Mouse (Mus musculus) MEL (cell line): ENCODE data around the gene Scd4. TPM values are rescaled to one million over a fixed set of nuclear protein-coding genes. Genes with fewer than 3 reads are reported as not detected.
A peak's percentile ranks its signal among the peaks of the same experiment; 100 is the strongest.

Experiments used
- DNase-seq: peaks from one replicate; pipeline ENCODE4 v3.0.0; 2011; ENCODE audit warnings: low read depth, low spot score
- H3K27ac ChIP-seq: 2 replicates; pipeline ENCODE4 v1.5.1; 2012; ENCODE audit warnings: low read depth, mild to moderate bottlenecking, control low read depth, low read length, moderate library complexity; ENCODE audit not compliant: control insufficient read depth
- H3K27me3 ChIP-seq, 2 experiments: fragments of 150-350 bp in 1 of 2; sonication (generic) in 1 of 2; 2 replicates each; pipeline ENCODE4 v1.6.1; 2012; ENCODE audit warnings: low read length in 2 of 2, mild to moderate bottlenecking in 2 of 2, improper control_type of control experiment in 1 of 2, moderate library complexity in 1 of 2; ENCODE audit not compliant: insufficient read depth in 2 of 2, control insufficient read depth in 1 of 2
- H3K36me3 ChIP-seq, 2 experiments: 2 replicates each; pipeline ENCODE4 v1.6.1; 2012 to 2014; ENCODE audit warnings: low read length in 2 of 2, improper control_type of control experiment in 1 of 2, inconsistent platforms in 1 of 2, mild to moderate bottlenecking in 1 of 2; ENCODE audit not compliant: insufficient read depth in 2 of 2, control insufficient read depth in 1 of 2
- H3K4me1 ChIP-seq, 2 experiments: fragments of 150-350 bp in 1 of 2; sonication (generic) in 1 of 2; 2 replicates each; pipeline ENCODE4 v1.6.1; 2012; ENCODE audit warnings: low read length in 2 of 2, improper control_type of control experiment in 1 of 2, mild to moderate bottlenecking in 1 of 2; ENCODE audit not compliant: insufficient read depth in 2 of 2, control insufficient read depth in 1 of 2
- H3K4me3 ChIP-seq, 2 experiments: fragments of 150-350 bp in 1 of 2; sonication (generic) in 1 of 2; 2 replicates each; pipeline ENCODE4 v1.5.1; 2012; ENCODE audit warnings: low read depth in 2 of 2, low read length in 2 of 2, mild to moderate bottlenecking in 2 of 2, moderate library complexity in 2 of 2, control low read depth in 1 of 2, improper control_type of control experiment in 1 of 2; ENCODE audit not compliant: control insufficient read depth in 1 of 2, insufficient read depth in 1 of 2
- H3K79me2 ChIP-seq: 2 replicates; pipeline ENCODE4 v1.6.1; 2012; ENCODE audit warnings: mild to moderate bottlenecking, low read length, moderate library complexity; ENCODE audit not compliant: control insufficient read depth, poor library complexity, insufficient read depth
- H3K9ac ChIP-seq: 2 replicates; pipeline ENCODE4 v1.6.1; 2012; ENCODE audit warnings: low read depth, mild to moderate bottlenecking, control low read depth, low read length, moderate library complexity; ENCODE audit not compliant: control insufficient read depth, poor library complexity, severe bottlenecking
- H3K9me3 ChIP-seq: fragments of 150-350 bp; sonication (generic); replicated peaks from 2 replicates; pipeline ENCODE4 v1.6.1; 2012; ENCODE audit warnings: mild to moderate bottlenecking, low read length, improper control_type of control experiment, moderate library complexity; ENCODE audit not compliant: insufficient read depth
- BHLHE40 ChIP-seq: IDR thresholded peaks from 2 replicates; pipeline ENCODE4 v1.6.1; 2012; ENCODE audit warnings: low read depth, mild to moderate bottlenecking, inconsistent platforms, low read length, improper control_type of control experiment, borderline replicate concordance
- CHD1 ChIP-seq: IDR thresholded peaks from 2 replicates; pipeline ENCODE4 v1.6.1; 2012; ENCODE audit warnings: low read depth, mild to moderate bottlenecking, inconsistent platforms, low read length, improper control_type of control experiment
- CTCF ChIP-seq, 3 experiments: IDR thresholded peaks in 2 of 3; conservative IDR thresholded peaks in 1 of 3; 2 replicates each; pipeline ENCODE4 v1.5.1; 2011 to 2012; ENCODE audit warnings: low read length in 3 of 3, low read depth in 2 of 3, mild to moderate bottlenecking in 2 of 3, improper control_type of control experiment in 1 of 3, inconsistent platforms in 1 of 3, mixed read lengths in 1 of 3, moderate library complexity in 1 of 3; ENCODE audit not compliant: control insufficient read depth in 1 of 3, insufficient read depth in 1 of 3, poor library complexity in 1 of 3, severe bottlenecking in 1 of 3
- GATA1 ChIP-seq: IDR thresholded peaks from 2 replicates; pipeline ENCODE4 v1.6.1; 2011; ENCODE audit warnings: low read depth, low read length, improper control_type of control experiment
- MAZ ChIP-seq: IDR thresholded peaks from 2 replicates; pipeline ENCODE4 v1.6.1; 2012; ENCODE audit warnings: low read depth, mild to moderate bottlenecking, inconsistent platforms, low read length, improper control_type of control experiment
- MYB ChIP-seq: IDR thresholded peaks from 2 replicates; pipeline ENCODE4 v1.6.1; 2011; ENCODE audit warnings: mild to moderate bottlenecking, low read depth, low read length, improper control_type of control experiment
- NRF1 ChIP-seq: IDR thresholded peaks from 2 replicates; pipeline ENCODE4 v1.6.1; 2014; ENCODE audit warnings: low read depth, mild to moderate bottlenecking, inconsistent platforms, low read length, improper control_type of control experiment, moderate library complexity; ENCODE audit not compliant: poor library complexity, insufficient read depth, severe bottlenecking
- POLR2A ChIP-seq, 2 experiments: IDR thresholded peaks; 2 replicates each; pipeline ENCODE4 v1.6.1; 2011 to 2012; ENCODE audit warnings: low read length in 2 of 2, mild to moderate bottlenecking in 2 of 2, control low read depth in 1 of 2, improper control_type of control experiment in 1 of 2, low read depth in 1 of 2, moderate library complexity in 1 of 2; ENCODE audit not compliant: control insufficient read depth in 1 of 2, insufficient read depth in 1 of 2, poor library complexity in 1 of 2
- POLR2AphosphoS2 ChIP-seq: IDR thresholded peaks from 2 replicates; pipeline ENCODE4 v1.6.1; 2011; ENCODE audit warnings: low read length, improper control_type of control experiment
- POLR2AphosphoS5 ChIP-seq: IDR thresholded peaks from 2 replicates; pipeline ENCODE4 v1.6.1; 2012; ENCODE audit warnings: low read depth, borderline replicate concordance, mild to moderate bottlenecking, inconsistent platforms, low read length, moderate library complexity, mixed read lengths
- RCOR1 ChIP-seq: IDR thresholded peaks from 2 replicates; pipeline ENCODE4 v1.6.1; 2012; ENCODE audit warnings: low read depth, mild to moderate bottlenecking, inconsistent platforms, low read length, improper control_type of control experiment
- SIN3A ChIP-seq: IDR thresholded peaks from 2 replicates; pipeline ENCODE4 v1.6.1; 2012; ENCODE audit warnings: low read length, improper control_type of control experiment, inconsistent platforms
- TCF12 ChIP-seq: IDR thresholded peaks from 2 replicates; pipeline ENCODE4 v1.6.1; 2014; ENCODE audit warnings: low read depth, mild to moderate bottlenecking, inconsistent platforms, low read length, improper control_type of control experiment, moderate library complexity
- USF1 ChIP-seq: IDR thresholded peaks from 2 replicates; pipeline ENCODE4 v1.6.1; 2014; ENCODE audit warnings: low read depth, mild to moderate bottlenecking, inconsistent platforms, low read length, improper control_type of control experiment, moderate library complexity
- ZMIZ1 ChIP-seq: IDR thresholded peaks from 2 replicates; pipeline ENCODE4 v1.6.1; 2012; ENCODE audit warnings: low read depth, mild to moderate bottlenecking, inconsistent platforms, low read length, improper control_type of control experiment, moderate library complexity
- ZNF384 ChIP-seq: IDR thresholded peaks from 2 replicates; pipeline ENCODE4 v1.6.1; 2012; ENCODE audit warnings: low read depth, mild to moderate bottlenecking, inconsistent platforms, low read length, improper control_type of control experiment
- polyA plus RNA-seq, 2 experiments: library from polyadenylated mRNA; stranded (reverse) in 1 of 2; unstranded in 1 of 2; fragments of >175 nt in 1 of 2; fragments of >200 nt in 1 of 2; gene quantifications; 2 replicates each; pipeline versions ENCODE4 v1.2.1 to v1.2.4; 2012; ENCODE audit warnings: low replicate concordance in 2 of 2, low read depth in 1 of 2; ENCODE audit not compliant: insufficient read length in 2 of 2, insufficient read depth in 1 of 2, missing spikeins in 1 of 2
- total RNA-seq: library from RNA; depleted of rRNA; stranded (reverse); fragments of 300-350 nt; gene quantifications from 2 replicates; pipeline ENCODE4 v1.2.3, GENCODE M21; 2012

Gene Scd4
- total and polyA plus RNA-seq, 3 experiments = 0.31 to 0.36 TPM; not detected in 1

DNA sequence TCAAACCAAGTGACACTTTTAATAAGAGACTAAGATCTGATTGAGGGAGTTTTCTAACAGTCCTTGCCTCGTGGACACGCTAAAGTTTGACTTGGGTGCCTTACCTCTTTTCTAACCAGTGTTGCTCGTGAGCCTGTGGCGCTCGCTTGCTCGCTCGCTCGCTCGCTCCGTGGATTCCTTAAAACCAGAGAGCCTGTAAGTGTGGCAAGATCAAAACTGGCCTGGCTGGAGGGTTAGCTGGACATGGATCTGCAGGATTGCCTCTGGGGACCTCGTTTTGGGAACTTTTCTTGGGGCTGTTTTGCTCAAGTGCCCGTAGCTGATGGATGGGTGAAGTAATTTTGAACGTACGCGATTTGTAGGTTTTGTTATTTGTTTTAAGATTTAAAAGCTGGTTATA, 27.2 kb upstream of the Scd4 start:
- H3K9me3 ChIP-seq = no peaks in the 10 kb centered on the region
- 0 out of 2 replicates have a peak, but pooled peaks have one; percentile 42 for TF ChIP-seq ZMIZ1
- TF ChIP-seq POLR2AphosphoS2 = no peak
- TF ChIP-seq, all 39 proteins: peak for 1
- H3K79me2 ChIP-seq = peaks cover 5% of the 10 kb centered on the region; the same call in 1 of the 2 replicates
- peaks cover 16 to 48% of the 10 kb centered on the region in 2 experiments for H3K36me3 ChIP-seq
- DNase-seq = peak; percentile 37
- H3K27me3 ChIP-seq = no peaks in the 10 kb centered on the region
- H3K27ac ChIP-seq = no peak overlapping the region
- H3K4me1 ChIP-seq = peaks cover 4 to 13% of the 10 kb centered on the region in 2 experiments
- no peak overlapping the region for H3K9ac ChIP-seq
- H3K4me3 ChIP-seq = no peak overlapping the region

DNA sequence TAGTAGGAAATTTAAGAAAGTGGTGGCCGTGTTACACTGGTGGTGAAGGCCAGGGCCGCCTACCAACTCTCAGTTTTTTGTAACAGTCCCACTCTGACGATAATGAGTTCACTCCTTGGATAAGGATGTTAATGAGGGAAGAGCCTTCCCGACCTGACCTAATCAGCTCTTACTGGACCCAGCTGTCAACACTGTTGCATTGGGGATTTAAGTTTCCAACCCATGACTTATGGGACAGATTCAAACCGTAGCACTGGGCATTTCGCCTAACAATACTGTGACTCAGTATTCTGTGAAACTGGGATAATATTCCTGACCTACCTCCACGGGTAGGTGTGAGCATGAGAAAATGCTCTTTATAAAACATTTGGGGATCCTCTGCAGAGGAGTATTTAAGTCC, 26.7 kb upstream of the Scd4 start:
- Histone ChIP-seq H3K27me3 (no peaks in the 10 kb centered on the region), H3K9ac (no peak overlapping the region), H3K4me1 (peaks cover 4 to 13% of the 10 kb centered on the region in 2 experiments), H3K4me3 (no peak overlapping the region), H3K9me3 (no peaks in the 10 kb centered on the region), H3K79me2 (peaks cover 5% of the 10 kb centered on the region; the same call in 1 of the 2 replicates), H3K27ac (no peak overlapping the region), H3K36me3 (peaks cover 13 to 43% of the 10 kb centered on the region in 2 experiments)
- TF ChIP-seq MYB (0 out of 2 replicates have a peak, but pooled peaks have one; percentile 9), POLR2A (IDR thresholded peaks at IDR 0.05; ENCODE audit: control insufficient read depth in 1 of 2, insufficient read depth in 1 of 2, low read depth in 1 of 2, low read length in 2 of 2, poor library complexity in 1 of 2) (peak in 1 of 2 experiments; percentile 10; a peak in 1 of 4 replicates), ZNF384 (no peak), POLR2AphosphoS5 (no peak), MAZ (no peak), CHD1 (no peak), TCF12 (no peak), CTCF (IDR thresholded peaks at IDR 0.05 in 2 of 3, conservative IDR thresholded peaks at IDR 0.05 in 1 of 3; ENCODE audit: control insufficient read depth in 1 of 3, insufficient read depth in 1 of 3, low read depth in 2 of 3, low read length in 3 of 3, poor library complexity in 1 of 3, severe bottlenecking in 1 of 3) (no peak), SIN3A (0 out of 2 replicates have a peak, but pooled peaks have one; percentile 7), BHLHE40 (no peak), USF1 (no peak), NRF1 (no peak), GATA1 (no peak), RCOR1 (no peak)
- DNase-seq = no peak
